Mouse (Mus musculus) stomach, postnatal 0 days (tissue): ENCODE measurements around the gene Tmem108.

ENCODE experiments used
- CTCF ChIP-seq: IDR thresholded peaks from 2 replicates; pipeline ENCODE4 v1.5.1; 2016; ENCODE audit warnings: antibody characterized with exemption, low read depth, mild to moderate bottlenecking, moderate library complexity
- EP300 ChIP-seq: optimal IDR thresholded peaks from 2 replicates; pipeline ENCODE3; 2016; ENCODE audit warnings: antibody characterized with exemption

DNA sequence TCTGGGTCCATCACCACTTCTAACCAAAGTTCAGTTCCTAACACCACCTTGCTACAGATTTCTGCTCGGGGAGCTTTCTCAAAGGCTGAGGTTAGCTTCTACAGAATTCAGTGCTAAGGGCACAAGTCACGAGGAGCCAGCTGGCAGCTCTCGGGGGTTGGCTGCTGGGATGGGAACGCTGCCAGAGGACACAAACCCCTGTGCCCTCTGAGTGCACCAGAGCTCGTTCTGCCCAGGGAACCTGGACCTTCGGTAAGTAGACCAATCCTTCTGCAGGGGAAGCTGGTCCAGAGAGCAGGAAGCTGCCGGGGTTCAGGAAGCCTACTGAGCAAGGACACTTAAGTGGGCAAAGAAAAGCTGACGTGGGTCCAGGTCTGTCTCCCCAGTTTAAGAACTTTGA, 40.6 kb downstream of the Tmem108 start:
- no peak for TF ChIP-seq CTCF
- TF ChIP-seq EP300: no peak
